In genomic region chr5:64698458-64699116, GRCm38 (mm10) we compare ENCODE assay signal across 14 mouse cellular contexts.
"Had no signal": no experiment of that assay in that cellular context is flagged by ENCODE, and none has a peak within 500 bp of the region (broad histone marks: within the 10 kb centered on the region; RNA-seq: fewer than 3 reads in every experiment).

No protein-coding gene starts in this region.

- H3K9me3 ChIP-seq: limb, embryonic 12.5 days; neural tube, embryonic 12.5 days had no signal

- H3K4me3 ChIP-seq: layer of hippocampus, adult 2 months; limb, embryonic 12.5 days; midbrain, embryonic 10.5 days; neural tube, embryonic 12.5 days had no signal

- H3K9ac ChIP-seq: limb, embryonic 12.5 days; neural tube, embryonic 12.5 days had no signal

- H3K4me2 ChIP-seq: limb, embryonic 12.5 days; neural tube, embryonic 12.5 days had no signal

- H3K36me3 ChIP-seq: limb, embryonic 12.5 days; midbrain, embryonic 10.5 days; neural tube, embryonic 12.5 days had no signal

- ATAC-seq: hindbrain, postnatal 0 days had no signal

- DNase-seq: kidney, postnatal 10 days; kidney, postnatal 4 days; liver; lung, postnatal 36 days; midbrain, embryonic 14.5 days; retina, postnatal 1 day; right cerebral cortex, postnatal 4 days; thymus, adult 18-20 months; thymus, postnatal 14 days had no signal

- H3K27ac ChIP-seq: hindbrain, postnatal 0 days; layer of hippocampus, adult 2 months; limb, embryonic 12.5 days; midbrain, embryonic 10.5 days; neural tube, embryonic 12.5 days had no signal

- H3K27me3 ChIP-seq: limb, embryonic 12.5 days; neural tube, embryonic 12.5 days had no signal
